Mouse (Mus musculus): ENCODE measurements around the gene Slco4a1.

DNA sequence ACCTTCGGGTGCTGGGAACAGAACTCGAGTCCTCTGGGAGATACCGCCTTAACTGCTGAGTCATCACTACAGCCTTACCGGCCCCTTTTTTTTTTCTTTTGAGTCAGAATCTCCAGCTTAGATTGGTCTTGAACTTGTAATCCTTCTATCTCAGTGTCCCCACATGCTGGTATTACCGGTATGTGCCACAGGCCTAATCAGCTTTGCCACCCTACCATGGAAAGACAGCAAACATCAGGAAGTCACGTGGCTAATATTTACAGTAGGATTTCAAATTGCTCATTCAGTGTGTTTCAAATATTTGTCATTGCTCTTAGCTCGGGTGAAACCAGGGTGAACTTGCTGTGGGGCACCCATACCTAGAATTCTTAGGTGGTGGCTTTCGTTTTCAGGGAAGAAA lies 6.5 kb downstream of the Slco4a1 start:
- TF ChIP-seq CTCF (IDR thresholded peaks at IDR 0.05; ENCODE audit: low read depth) (no peak), EP300 (optimal IDR thresholded peaks at IDR 0.05) (no peak)
